Mouse (Mus musculus): ENCODE data around the gene Gm28053. TPM values are rescaled to one million over a fixed set of nuclear protein-coding genes. Genes with fewer than 3 reads are reported as not detected.

The Gm28053 gene
- polyA plus RNA-seq, 1 experiment from 2014 or later = 1.3 TPM

- no peak overlapping the region for H3K27ac ChIP-seq (ENCODE audit: low read depth, low read length)
These were observed 15.8 kb upstream of the Gm28053 start for GRCm38 (mm10) chr6:48702601-48703000.

GRCm38 (mm10) chr6:48704146-48704545 lies 14.3 kb upstream of the Gm28053 start:
- Histone ChIP-seq H3K36me3 (ENCODE audit: control insufficient read depth, insufficient read depth, low read length) (no peaks in the 10 kb centered on the region), H3K4me1 (ENCODE audit: control insufficient read depth, insufficient read depth, low read length) (no peaks in the 10 kb centered on the region), H3K9ac (ENCODE audit: low read length) (no peak overlapping the region), H3K4me3 (ENCODE audit: low read depth, low read length) (no peak overlapping the region), H3K27me3 (ENCODE audit: control insufficient read depth, insufficient read depth, low read length) (no peaks in the 10 kb centered on the region), H3K9me3 (ENCODE audit: control insufficient read depth, low read length) (no peaks in the 10 kb centered on the region), H3K4me2 (no peak overlapping the region), H3K27ac (ENCODE audit: low read depth, low read length) (no peak overlapping the region)
- no peak for DNase-seq (ENCODE audit: low spot score, missing footprints)
- no peak for ATAC-seq (ENCODE audit: low FRiP score)

More at GRCm38 (mm10) chr6:48702601-48703000, 15.8 kb upstream of the Gm28053 start:
- DNase-seq (ENCODE audit: low spot score, missing footprints) (no peak), ATAC-seq (ENCODE audit: low FRiP score) (no peak)
- Histone ChIP-seq H3K27me3 (ENCODE audit: control insufficient read depth, insufficient read depth, low read length) (no peaks in the 10 kb centered on the region), H3K4me3 (ENCODE audit: low read depth, low read length) (no peak overlapping the region), H3K4me2 (no peak overlapping the region), H3K9ac (ENCODE audit: low read length) (no peak overlapping the region), H3K9me3 (ENCODE audit: control insufficient read depth, low read length) (no peaks in the 10 kb centered on the region), H3K36me3 (ENCODE audit: control insufficient read depth, insufficient read depth, low read length) (no peaks in the 10 kb centered on the region), H3K4me1 (ENCODE audit: control insufficient read depth, insufficient read depth, low read length) (no peaks in the 10 kb centered on the region)
- WGBS = 81% methylated on average over 5 of the region's 5 CpGs

GRCm38 (mm10) chr6:48706130-48706529 lies 12.3 kb upstream of the Gm28053 start:
- no peaks in the 10 kb centered on the region for H3K27me3 ChIP-seq (ENCODE audit: control insufficient read depth, insufficient read depth, low read length)
- WGBS = 47% methylated on average over 3 of the region's 3 CpGs
- ATAC-seq (ENCODE audit: low FRiP score) = no peak

GRCm38 (mm10) chr6:48720326-48720725 lies 1.9 kb downstream of the Gm28053 start:
- 85% methylated on average over 4 of the region's 4 CpGs for WGBS
- H3K9me3 ChIP-seq (ENCODE audit: control insufficient read depth, low read length) = no peaks in the 10 kb centered on the region
- no peak overlapping the region for H3K9ac ChIP-seq (ENCODE audit: low read length)
- H3K27ac ChIP-seq (ENCODE audit: low read depth, low read length) = no peak overlapping the region
- DNase-seq (ENCODE audit: low spot score, missing footprints) (no peak), ATAC-seq (ENCODE audit: low FRiP score) (no peak)
- H3K4me1 ChIP-seq (ENCODE audit: control insufficient read depth, insufficient read depth, low read length) = 0 out of 2 replicates have a peak, but pooled peaks cover under 1% of the 10 kb centered on the region
- no peaks in the 10 kb centered on the region for H3K27me3 ChIP-seq (ENCODE audit: control insufficient read depth, insufficient read depth, low read length)
- no peak overlapping the region for H3K4me3 ChIP-seq (ENCODE audit: low read depth, low read length)
- H3K36me3 ChIP-seq (ENCODE audit: control insufficient read depth, insufficient read depth, low read length) = no peaks in the 10 kb centered on the region
- no peak overlapping the region for H3K4me2 ChIP-seq

More at GRCm38 (mm10) chr6:48706130-48706529, 12.3 kb upstream of the Gm28053 start:
- Histone ChIP-seq H3K4me3 (ENCODE audit: low read depth, low read length) (no peak overlapping the region), H3K9me3 (ENCODE audit: control insufficient read depth, low read length) (no peaks in the 10 kb centered on the region), H3K4me2 (no peak overlapping the region), H3K9ac (ENCODE audit: low read length) (no peak overlapping the region), H3K4me1 (ENCODE audit: control insufficient read depth, insufficient read depth, low read length) (no peaks in the 10 kb centered on the region), H3K36me3 (ENCODE audit: control insufficient read depth, insufficient read depth, low read length) (no peaks in the 10 kb centered on the region), H3K27ac (ENCODE audit: low read depth, low read length) (no peak overlapping the region)
- DNase-seq (ENCODE audit: low spot score, missing footprints) = no peak

- Histone ChIP-seq H3K4me2 (no peak overlapping the region), H3K27me3 (ENCODE audit: control insufficient read depth, insufficient read depth, low read length) (no peaks in the 10 kb centered on the region), H3K4me3 (ENCODE audit: low read depth, low read length) (no peak overlapping the region), H3K36me3 (ENCODE audit: control insufficient read depth, insufficient read depth, low read length) (no peaks in the 10 kb centered on the region), H3K27ac (ENCODE audit: low read depth, low read length) (no peak overlapping the region), H3K9me3 (ENCODE audit: control insufficient read depth, low read length) (no peaks in the 10 kb centered on the region), H3K4me1 (ENCODE audit: control insufficient read depth, insufficient read depth, low read length) (0 out of 2 replicates have a peak, but pooled peaks cover 2% of the 10 kb centered on the region), H3K9ac (ENCODE audit: low read length) (no peak overlapping the region)
- WGBS = 86% methylated on average over 8 of the region's 8 CpGs
- DNase-seq (ENCODE audit: low spot score, missing footprints) (no peak), ATAC-seq (ENCODE audit: low FRiP score) (no peak)
These were observed 5.1 kb downstream of the Gm28053 start for GRCm38 (mm10) chr6:48723468-48723867.

DNA sequence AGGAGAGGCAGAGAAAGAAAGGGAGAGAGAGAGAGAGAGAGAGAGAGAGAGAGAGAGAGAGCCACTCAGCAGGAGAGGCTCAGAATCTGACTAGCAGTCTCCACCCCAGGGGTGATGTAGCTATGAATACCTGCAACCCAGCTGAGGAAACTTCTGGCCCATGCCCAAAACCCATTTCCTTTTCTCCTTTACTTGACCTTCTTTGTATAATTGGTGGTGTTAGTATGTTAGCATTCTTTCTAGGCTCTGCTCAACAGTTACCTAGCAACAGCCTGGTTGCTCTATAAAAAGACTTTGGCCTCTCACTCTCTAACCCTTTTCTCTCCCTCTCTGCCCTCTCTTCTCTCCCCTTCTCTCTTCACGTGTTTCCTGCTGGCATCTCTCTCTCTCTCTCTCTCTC lies 7.1 kb downstream of the Gm28053 start:
- no peak for DNase-seq (ENCODE audit: low spot score, missing footprints)
- H3K4me3 ChIP-seq (ENCODE audit: low read depth, low read length) = no peak overlapping the region
- no peak overlapping the region for H3K4me2 ChIP-seq
- H3K27ac ChIP-seq (ENCODE audit: low read depth, low read length) = no peak overlapping the region
- no peak overlapping the region for H3K9ac ChIP-seq (ENCODE audit: low read length)
- H3K9me3 ChIP-seq (ENCODE audit: control insufficient read depth, low read length) = no peaks in the 10 kb centered on the region
- H3K27me3 ChIP-seq (ENCODE audit: control insufficient read depth, insufficient read depth, low read length) = no peaks in the 10 kb centered on the region
- H3K36me3 ChIP-seq (ENCODE audit: control insufficient read depth, insufficient read depth, low read length) = no peaks in the 10 kb centered on the region
- 0% methylated on average over 1 of the region's 1 CpGs for WGBS
- 0 out of 2 replicates have a peak, but pooled peaks cover 2% of the 10 kb centered on the region for H3K4me1 ChIP-seq (ENCODE audit: control insufficient read depth, insufficient read depth, low read length)
- no peak for ATAC-seq (ENCODE audit: low FRiP score)

DNA sequence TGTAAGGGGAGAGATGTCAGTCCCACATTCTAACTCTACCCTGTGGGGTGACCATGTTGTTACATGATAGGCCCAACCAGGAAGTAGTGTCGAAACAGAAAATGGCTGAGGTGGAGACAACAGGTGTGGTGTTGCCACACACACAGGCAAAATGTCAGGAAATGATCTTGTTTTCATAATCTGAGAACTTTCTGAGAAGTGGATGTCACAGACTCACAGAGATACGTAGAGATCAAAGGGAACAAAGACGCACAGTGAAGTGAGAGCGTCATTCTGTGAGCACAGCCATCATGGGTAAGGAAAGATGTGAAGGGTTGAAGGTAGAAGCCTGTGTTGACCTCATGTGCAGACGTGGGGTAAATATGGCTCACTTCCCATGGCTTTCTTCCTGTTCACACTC lies 9.4 kb downstream of the Gm28053 start:
- Histone ChIP-seq H3K9ac (ENCODE audit: low read length) (no peak overlapping the region), H3K27me3 (ENCODE audit: control insufficient read depth, insufficient read depth, low read length) (no peaks in the 10 kb centered on the region), H3K9me3 (ENCODE audit: control insufficient read depth, low read length) (no peaks in the 10 kb centered on the region), H3K27ac (ENCODE audit: low read depth, low read length) (no peak overlapping the region), H3K36me3 (ENCODE audit: control insufficient read depth, insufficient read depth, low read length) (no peaks in the 10 kb centered on the region), H3K4me1 (ENCODE audit: control insufficient read depth, insufficient read depth, low read length) (0 out of 2 replicates have a peak, but pooled peaks cover 2% of the 10 kb centered on the region), H3K4me3 (ENCODE audit: low read depth, low read length) (no peak overlapping the region), H3K4me2 (no peak overlapping the region)
- DNase-seq (ENCODE audit: low spot score, missing footprints) = no peak
- 86% methylated on average over 5 of the region's 5 CpGs for WGBS
- ATAC-seq (ENCODE audit: low FRiP score) = no peak

DNA sequence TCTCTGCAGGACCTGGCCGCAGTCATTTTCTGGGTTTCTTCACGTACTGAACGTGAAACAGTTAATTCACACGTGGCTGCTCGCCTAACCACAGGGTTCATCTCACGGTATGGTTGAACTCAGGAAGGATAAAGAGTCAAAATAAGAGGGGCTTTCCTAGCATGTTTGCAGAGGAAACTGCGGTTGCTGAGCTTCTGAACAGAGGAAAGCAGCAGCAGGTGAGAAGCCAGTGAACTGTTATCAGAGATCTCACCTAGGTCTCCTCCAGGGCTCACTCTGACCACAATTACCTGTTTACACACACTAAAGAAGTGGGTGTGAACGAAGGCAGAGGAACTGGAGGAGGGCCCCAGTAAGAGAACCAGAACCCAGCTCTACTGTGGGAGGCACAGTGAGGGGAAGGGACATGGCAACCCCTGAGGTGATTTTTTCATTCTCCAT lies 14.5 kb downstream of the Gm28053 start:
- no peaks in the 10 kb centered on the region for H3K9me3 ChIP-seq (ENCODE audit: control insufficient read depth, low read length)
- DNase-seq (ENCODE audit: low spot score, missing footprints) = no peak
- no peak overlapping the region for H3K4me3 ChIP-seq (ENCODE audit: low read depth, low read length)
- no peaks in the 10 kb centered on the region for H3K4me1 ChIP-seq (ENCODE audit: control insufficient read depth, insufficient read depth, low read length)
- no peak overlapping the region for H3K4me2 ChIP-seq
- H3K9ac ChIP-seq (ENCODE audit: low read length) = no peak overlapping the region
- H3K36me3 ChIP-seq (ENCODE audit: control insufficient read depth, insufficient read depth, low read length) = no peaks in the 10 kb centered on the region
- H3K27ac ChIP-seq (ENCODE audit: low read depth, low read length) = no peak overlapping the region
- ATAC-seq (ENCODE audit: low FRiP score) = no peak
- WGBS = 65% methylated on average over 8 of the region's 8 CpGs
- no peaks in the 10 kb centered on the region for H3K27me3 ChIP-seq (ENCODE audit: control insufficient read depth, insufficient read depth, low read length)

DNA sequence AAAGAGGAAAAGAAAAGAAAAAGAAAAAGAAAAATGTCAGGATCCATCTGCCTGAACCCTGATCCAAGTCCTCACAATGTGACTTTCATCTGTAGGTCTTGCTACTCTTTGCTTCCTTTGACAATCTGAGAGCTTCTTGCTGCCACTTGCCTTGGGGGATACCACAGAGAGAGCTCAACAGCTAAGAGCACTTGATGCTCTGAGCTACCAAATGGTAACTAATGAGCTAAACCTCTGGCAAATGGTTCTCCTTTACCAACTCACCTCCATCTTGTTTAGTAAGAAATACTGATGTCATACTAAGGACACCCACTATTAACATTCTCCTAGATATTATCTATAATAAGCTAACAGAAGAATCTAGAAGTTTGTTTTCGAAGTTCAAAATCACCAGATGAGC lies 15.3 kb downstream of the Gm28053 start:
- no peak overlapping the region for H3K4me2 ChIP-seq
- H3K4me3 ChIP-seq (ENCODE audit: low read depth, low read length) = no peak overlapping the region
- DNase-seq (ENCODE audit: low spot score, missing footprints) = no peak
- no peaks in the 10 kb centered on the region for H3K36me3 ChIP-seq (ENCODE audit: control insufficient read depth, insufficient read depth, low read length)
- 78% methylated on average over 1 of the region's 1 CpGs for WGBS
- H3K27ac ChIP-seq (ENCODE audit: low read depth, low read length) = no peak overlapping the region
- no peaks in the 10 kb centered on the region for H3K4me1 ChIP-seq (ENCODE audit: control insufficient read depth, insufficient read depth, low read length)
- H3K9ac ChIP-seq (ENCODE audit: low read length) = no peak overlapping the region
- no peaks in the 10 kb centered on the region for H3K27me3 ChIP-seq (ENCODE audit: control insufficient read depth, insufficient read depth, low read length)
- H3K9me3 ChIP-seq (ENCODE audit: control insufficient read depth, low read length) = no peaks in the 10 kb centered on the region
- ATAC-seq (ENCODE audit: low FRiP score) = no peak

Measured in midbrain, embryonic 11.5 days (tissue).